Mouse (Mus musculus): ENCODE results near the gene Cln5. TPM values are rescaled to one million over a fixed set of nuclear protein-coding genes. Genes with fewer than 3 reads are reported as not detected.
A peak's percentile ranks its signal among the peaks of the same experiment; 100 is the strongest.

Gene Cln5
- 34.0 and 37.8 TPM in 2 replicates for total RNA-seq (2014; fragmentation: Nextera tagmentation)
- total RNA-seq (2017) = 40.2 and 40.5 TPM in 2 replicates

DNA sequence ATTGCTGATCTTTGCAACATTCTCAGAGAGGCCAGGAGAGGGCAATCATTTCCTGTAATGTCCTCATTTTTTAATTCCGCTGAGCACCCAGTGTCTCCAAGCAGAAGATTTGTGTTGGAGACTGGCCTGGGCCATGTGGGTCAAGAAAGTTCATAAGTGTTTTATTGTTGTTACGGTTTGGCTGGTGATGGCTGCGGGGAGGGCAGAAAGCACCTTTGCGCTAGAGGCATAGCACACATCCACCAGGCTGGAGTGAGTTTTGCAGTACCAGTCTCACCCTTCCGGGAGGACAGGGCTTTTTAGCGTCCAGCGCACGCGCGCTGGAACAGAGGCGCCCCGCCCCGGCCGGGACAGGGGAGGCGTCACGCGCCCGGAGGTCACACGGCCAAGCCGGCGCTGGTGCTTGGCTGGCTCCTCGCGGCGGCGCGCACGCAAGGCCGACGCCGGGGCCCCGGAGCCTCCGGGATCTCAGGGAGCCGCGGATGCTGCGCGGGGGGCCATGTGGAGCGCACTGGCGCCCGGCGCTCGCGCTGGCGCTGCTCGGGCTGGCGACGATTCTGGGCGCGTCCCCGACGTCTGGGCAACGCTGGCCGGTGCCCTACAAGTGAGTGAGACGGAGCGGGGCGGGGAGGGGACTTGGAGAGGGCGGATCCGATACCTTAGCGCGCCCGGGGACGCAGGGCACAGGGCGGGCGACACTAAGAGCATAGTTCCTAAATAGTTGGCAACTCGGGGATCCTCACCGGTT is at the start of gene Cln5:
Gene Cln5, plus strand, starts transcription at position 353 of the 748 bp plus-strand sequence.
- ATAC-seq (replicated peaks; ENCODE audit: poor library complexity, severe bottlenecking) = peak; percentile 73

DNA sequence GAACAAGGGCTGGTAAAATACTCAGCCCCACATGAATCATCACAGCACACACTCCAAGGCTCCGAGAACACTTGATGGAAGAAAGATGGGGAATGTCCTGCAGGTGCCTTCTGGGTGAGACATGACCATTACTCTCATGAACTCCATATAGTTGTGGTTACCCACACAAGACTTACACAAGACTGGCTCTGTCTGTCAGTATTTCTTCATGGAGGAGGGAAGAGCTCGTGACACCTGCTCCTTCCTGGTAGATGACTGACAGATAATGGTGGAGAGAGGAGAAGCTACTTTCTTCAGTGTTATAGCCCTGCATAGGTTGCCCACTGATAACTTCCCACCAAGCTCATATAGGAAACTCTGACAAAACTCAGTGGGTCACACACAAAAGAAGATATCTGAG is 40.8 kb upstream of the Cln5 start:
- peak; percentile 76 for ATAC-seq (replicated peaks; ENCODE audit: poor library complexity, severe bottlenecking)

DNA sequence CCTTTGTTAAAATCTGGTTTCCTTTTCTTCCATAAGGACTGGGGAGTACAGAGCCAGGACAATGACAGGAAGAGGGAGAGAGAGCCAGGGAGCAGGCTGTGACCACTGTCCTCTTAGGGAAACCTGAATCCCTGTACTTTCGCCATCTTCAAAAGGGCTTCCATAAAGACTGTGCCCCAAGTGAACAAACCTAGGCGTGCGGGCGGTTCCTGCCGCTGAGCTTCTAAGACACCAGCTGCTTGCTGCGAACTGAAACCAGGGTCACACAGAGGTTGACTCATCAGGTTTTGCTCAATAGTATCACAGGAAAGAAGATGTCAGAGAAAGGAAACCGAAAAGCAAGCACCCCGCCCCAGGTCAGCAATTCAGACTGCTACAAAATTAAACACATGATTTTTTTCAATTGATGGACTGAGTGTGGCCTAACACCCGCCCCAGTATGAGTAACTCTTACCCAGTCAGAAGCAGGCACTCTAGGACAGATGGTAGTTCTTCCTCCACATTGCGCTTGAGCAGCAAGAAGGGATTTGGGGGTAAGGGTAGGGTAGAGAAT is 36.7 kb upstream of the Cln5 start:
- peak; percentile 70 for ATAC-seq (replicated peaks; ENCODE audit: poor library complexity, severe bottlenecking)

DNA sequence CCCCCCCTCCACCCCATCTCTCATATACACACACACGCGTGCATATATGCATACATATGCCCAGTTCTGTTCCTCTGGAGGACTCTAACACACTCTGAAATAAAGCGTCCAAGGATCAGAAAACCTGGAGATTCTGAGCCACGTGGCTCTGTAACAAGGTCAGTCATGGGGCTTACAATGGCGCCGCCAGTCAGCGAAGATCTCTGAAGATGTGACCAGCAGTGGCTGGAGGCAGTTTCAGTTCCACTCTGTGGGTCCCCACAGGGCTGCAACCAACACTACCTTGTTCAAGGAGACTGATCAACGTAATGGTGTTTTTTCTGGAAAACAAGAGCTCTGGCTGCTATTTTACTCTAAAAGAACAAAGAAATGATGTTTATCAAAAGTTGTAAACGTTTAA is 35.9 kb upstream of the Cln5 start:
- peak; percentile 51 for ATAC-seq (replicated peaks; ENCODE audit: poor library complexity, severe bottlenecking)

DNA sequence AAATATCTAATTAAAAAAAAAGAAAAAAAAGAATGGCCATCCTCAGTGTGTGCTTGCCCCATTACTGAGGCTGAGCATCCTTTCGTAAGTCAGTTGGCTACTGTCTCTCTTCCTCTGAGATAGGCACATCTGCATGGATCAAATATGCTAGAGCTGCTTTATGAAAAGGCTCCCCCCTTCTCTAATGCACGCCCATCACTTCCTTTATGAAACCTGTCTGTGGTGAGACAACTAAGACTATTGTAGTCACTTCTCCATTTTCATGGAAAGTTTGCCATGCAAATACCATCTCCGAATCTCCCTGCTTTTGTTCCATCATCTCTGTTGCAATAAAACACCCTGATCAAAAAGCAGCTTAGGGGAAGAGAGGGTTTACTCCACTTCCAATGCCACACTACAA is 33.0 kb upstream of the Cln5 start:
- peak; percentile 82 for ATAC-seq (replicated peaks; ENCODE audit: poor library complexity, severe bottlenecking)

DNA sequence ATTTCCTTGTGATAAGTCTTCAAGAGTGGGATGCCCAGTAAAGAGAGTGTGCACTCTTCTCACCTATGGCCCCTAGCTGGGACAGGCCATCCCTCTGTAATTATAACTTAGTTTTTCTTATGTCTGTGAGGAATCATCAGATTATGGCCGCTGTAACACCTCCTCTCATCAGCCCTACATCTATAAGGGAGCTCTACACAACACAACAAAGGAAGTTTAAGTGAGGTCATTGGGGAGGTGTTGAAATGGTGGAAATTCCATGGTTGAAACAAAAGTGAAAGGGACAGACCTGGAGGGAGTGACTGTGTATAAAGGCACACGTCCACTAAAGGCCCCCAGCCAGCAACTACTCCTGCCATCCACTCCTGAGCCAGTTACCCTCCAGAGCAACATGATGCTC is 23.3 kb upstream of the Cln5 start, which contains the start of gene Acod1:
Gene Acod1, plus strand, starts transcription at position 301 of the 400 bp plus-strand sequence.
- ATAC-seq (replicated peaks; ENCODE audit: poor library complexity, severe bottlenecking) = peak; percentile 10; the same call in 1 of the 2 replicates

DNA sequence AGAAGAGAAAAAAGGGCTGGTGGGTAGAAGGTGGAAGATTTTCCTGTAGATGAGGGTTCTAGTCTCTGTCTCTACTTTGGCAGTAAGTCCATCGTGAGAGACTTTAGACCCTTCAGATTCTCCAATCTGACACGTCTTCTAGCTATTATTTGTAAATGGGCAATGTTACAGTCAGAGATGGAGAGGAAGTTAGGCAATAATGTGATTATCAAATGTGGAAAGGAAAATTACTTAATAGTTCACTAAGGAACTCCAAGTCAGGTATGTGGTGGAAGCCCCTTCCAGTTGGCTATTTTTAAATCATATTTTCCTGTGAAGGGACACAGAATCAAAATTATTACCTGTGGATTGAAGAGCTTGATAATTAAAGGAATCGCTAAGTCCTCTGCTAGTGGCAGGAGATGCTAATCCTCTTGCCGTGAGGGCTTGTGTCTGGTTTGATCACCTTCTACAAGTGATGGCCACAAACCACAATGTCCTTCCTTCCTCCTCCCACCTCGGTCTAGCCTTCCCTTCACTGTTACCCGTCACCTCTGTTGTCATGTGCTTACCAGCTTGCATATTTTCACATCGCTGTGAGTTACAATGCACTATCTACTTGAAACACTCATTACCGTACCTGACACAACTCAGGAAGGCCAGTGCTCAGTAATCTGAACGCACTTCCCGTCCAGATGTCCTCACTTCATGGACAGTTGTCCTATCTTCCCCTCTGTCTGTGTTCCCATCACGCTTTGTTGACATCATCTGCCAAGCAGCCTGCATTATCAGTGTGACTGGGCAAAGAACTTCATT is 21.5 kb upstream of the Cln5 start:
- ATAC-seq (replicated peaks; ENCODE audit: poor library complexity, severe bottlenecking) = peak; percentile 79

DNA sequence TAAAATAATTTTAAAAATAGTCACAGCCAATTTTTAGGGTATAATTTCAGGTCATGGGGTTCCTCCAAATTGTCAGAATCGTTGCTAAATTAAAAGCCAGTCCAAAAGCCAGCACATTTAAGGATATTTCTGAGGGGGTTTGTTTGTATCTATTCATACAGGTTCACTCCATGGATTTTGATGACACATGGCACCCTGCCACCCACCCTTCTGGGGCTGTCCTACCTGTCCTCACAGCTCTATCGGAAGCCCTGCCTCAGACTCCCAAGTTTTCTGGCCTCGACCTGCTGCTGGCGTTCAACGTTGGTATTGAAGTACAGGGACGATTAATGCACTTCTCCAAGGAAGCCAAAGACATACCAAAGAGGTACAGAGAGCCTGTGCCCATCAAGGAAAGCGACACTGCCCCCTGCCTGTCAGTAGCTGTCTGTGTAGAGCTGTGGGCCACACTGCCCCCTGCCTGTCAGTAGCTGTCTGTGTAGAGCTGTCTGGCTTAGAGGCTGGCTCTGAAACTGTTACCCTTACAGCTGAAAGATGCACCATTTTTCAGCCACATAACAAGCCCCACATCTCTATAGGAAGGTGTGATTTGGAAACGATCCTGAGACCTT is 18.8 kb upstream of the Cln5 start:
- peak; percentile 83 for ATAC-seq (replicated peaks; ENCODE audit: poor library complexity, severe bottlenecking)

DNA sequence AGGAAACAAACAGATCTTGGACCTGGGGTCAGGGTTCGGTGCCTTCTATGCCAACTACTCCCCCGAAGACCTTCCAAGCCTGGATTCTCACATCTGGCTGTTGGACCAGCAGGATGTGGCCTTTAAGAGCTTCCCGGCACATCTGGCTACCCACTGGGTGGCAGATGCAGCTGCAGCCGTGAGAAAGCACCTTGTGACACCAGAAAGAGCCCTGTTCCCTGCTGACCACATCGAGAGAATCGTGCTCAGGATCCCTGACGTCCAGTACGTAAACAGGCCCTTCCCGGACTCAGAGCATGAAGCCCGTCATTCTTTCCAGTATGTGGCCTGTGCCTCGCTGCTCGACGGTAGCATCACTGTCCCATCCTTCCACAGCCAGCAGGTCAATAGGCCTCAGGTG is 15.3 kb upstream of the Cln5 start:
- ATAC-seq (replicated peaks; ENCODE audit: poor library complexity, severe bottlenecking) = no peak

DNA sequence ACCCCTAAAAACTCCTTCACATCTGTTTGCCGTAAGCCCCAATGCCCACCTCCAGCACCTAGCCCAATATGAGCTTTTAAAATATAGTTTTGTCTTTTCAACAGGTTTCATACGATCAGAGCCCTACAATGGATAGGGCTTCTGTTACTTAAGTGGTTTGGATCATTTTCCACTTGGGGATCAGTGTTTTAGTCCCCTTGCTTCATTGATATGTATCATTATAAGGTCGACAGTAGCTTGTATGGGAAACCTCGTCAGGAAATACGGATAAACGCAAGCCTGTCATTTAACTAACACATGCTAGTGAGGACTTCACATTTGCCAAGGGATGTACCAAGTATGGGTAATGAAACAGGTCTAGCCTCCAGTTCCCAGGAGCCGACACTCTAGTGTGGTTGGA is 13.4 kb upstream of the Cln5 start:
- no peak for ATAC-seq (replicated peaks; ENCODE audit: poor library complexity, severe bottlenecking)

DNA sequence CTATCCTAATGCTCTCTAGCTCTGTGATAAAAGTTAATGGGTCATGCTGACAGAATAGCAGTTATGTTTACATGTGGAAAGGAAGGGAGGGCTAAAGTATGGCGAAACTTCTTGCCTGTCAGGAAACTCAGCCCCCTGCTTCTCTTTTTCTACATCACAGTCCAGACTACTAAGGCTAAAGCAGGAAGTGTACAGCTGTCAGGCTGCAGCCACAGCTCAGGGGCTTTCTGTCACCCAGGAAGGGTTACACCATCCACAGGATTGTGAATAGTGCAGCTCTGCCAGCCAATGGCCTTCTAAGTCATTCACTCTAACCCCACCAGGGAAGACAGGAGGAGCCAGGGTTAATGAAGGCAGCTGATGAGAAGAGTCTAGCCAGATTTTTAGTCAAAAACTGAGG is 11.0 kb upstream of the Cln5 start:
- ATAC-seq (replicated peaks; ENCODE audit: poor library complexity, severe bottlenecking) = peak; percentile 93

DNA sequence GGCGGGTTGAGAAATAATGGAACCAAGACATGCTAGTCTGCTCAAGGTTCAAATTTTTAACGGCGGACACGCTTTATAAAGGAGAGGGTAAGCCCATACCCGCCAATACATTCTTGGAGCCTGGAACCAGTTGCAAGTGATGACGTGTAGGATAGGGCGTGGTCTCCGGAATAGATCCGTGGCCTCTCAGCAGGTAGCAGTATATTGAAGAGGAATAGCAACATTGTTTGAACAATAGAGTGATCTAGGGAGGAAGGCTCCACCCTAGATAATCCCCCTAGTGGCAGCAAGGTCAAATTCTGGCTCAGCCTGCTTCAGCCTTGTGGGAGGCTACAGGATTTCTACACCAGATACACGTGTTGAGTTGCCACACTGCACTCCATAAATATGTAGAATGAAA is 10.5 kb upstream of the Cln5 start:
- peak; percentile 46 for ATAC-seq (replicated peaks; ENCODE audit: poor library complexity, severe bottlenecking)

DNA sequence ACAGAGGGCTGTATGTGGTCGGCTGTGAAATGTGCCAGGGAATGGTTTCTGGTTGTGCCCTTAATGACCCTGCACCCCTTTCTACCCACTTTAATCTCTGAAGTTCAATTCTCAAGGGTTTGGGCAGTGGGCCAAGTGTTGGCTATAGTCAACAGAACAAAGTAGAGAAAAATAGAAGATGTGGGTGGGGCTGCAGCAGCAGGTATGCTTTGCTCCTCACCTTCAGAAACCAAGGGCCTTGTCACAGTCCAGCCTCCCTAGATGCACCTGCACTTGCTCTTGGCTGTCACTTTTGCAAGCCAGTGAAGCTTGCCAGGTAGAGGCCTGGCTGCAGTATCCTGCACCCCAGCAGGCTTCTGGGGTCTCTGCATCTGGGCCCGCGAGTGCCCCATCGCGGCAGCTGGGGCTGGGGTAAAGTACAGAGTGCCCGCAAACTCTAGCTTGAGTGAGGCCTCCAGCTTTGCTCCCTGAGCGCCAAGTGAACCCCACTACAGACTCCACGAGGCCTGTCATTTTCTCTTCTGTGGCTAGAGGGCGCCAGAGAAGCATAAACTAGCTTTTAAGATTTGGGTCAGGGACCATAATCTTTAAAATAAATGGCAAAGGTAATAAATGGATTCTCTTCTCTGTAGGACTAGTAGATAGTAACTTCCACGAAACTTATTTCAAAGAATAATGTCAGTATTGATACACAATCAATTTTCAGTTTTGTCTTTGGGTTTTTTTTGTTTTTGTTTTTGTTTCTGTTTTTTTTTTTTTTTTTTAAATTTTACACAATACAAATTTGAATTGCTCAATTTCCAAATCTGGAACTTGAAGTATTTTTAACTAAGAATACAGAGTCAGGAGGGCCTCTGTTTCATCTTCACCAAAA is 4.5 kb upstream of the Cln5 start:
- ATAC-seq (replicated peaks; ENCODE audit: poor library complexity, severe bottlenecking) = peak; percentile 57

DNA sequence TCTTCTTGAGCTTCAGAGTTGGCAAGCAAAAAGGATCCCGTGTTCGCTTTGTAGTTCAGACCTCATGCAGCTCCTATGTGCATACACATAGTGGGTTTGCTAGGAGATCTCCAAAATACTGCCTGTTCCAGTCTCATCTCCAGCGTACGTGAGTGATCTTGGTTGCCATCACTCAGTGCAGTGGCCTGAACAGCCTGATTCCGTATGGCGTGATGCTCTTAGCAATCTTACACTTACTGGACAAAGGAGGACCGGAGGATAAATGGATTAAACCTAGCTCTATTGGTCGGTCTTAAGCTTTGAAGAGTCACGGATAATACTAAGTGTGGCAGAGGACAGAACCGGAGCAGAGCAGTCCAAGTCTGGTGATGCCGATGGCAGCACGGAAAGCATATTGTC is 552 bp upstream of the Cln5 start:
- no peak for ATAC-seq (replicated peaks; ENCODE audit: poor library complexity, severe bottlenecking)

DNA sequence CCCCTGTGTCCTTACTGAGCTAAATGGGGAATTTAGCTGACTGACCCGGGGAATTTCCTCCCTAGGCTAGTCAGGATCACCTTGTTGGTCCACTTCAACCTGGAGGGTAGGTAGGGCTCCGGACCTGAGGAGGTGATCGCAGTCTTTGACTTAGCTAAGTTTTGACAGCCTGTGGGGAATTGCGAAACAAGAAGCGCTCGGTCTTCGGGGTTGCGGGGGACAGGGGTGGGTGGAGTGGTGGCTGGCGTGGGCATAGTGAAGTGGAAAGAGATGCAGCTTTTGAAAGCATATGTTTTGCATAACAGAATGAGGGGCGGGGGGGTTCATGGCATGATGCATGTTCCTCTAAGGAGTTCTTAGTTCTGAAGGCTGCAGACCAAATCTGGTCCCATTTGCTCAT is 774 bp downstream of the Cln5 start:
- ATAC-seq (replicated peaks; ENCODE audit: poor library complexity, severe bottlenecking) = peak; percentile 66

DNA sequence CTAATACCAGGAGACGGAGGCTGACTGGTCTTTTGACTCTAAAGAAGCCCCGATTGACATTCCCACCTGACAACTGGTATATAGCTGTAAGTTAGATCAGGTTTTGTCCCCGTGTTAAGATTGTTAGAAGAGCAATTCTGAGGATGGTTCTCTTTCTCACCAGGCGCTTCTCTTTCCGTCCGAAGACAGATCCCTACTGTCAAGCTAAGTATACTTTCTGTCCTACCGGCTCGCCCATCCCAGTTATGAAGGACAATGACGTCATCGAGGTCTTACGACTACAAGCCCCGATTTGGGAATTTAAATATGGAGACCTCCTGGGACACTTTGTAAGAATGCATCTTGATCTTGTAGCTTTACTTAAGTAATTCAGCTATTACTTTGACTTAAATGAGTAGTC is 1.5 kb downstream of the Cln5 start:
- ATAC-seq (replicated peaks; ENCODE audit: poor library complexity, severe bottlenecking) = no peak

DNA sequence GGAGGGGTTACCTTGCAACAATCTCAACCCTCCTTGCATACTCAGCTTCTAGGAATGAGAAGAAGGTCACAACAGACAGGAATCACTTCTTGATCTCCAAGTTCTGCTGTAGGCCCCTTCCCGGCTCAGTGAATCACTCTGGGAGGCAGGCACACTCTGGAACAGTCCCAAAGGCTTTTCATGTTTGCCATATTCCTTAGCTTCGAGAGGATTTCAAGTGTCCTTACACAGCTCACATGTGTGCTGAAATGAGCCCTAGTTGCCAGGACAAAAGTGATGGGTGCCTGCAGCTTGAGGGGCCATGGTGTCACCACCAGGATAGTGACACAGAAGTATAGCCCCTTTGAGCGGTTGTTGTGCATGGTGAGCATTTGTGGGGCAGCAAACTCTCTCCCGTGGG is 2.7 kb downstream of the Cln5 start:
- ATAC-seq (replicated peaks; ENCODE audit: poor library complexity, severe bottlenecking) = no peak

DNA sequence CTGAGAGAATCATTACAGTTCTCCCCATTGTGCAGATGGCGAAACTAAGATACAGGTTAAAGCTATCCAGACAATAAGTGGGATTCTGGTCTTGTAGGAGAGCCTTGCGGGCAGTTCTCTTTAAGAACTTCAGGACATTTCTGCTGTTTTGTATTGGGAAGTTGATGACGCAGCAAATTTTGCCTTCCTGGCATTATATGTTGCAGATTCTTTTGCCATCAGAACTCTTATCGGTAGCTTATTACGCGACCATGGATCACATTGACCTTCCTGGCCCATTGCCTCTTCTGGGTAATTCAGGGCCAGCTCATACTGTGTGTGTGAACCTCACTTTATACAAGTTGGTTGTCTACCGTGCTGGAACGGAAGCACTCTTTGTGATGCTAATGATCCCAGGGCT is 3.8 kb downstream of the Cln5 start:
- ATAC-seq (replicated peaks; ENCODE audit: poor library complexity, severe bottlenecking) = no peak

DNA sequence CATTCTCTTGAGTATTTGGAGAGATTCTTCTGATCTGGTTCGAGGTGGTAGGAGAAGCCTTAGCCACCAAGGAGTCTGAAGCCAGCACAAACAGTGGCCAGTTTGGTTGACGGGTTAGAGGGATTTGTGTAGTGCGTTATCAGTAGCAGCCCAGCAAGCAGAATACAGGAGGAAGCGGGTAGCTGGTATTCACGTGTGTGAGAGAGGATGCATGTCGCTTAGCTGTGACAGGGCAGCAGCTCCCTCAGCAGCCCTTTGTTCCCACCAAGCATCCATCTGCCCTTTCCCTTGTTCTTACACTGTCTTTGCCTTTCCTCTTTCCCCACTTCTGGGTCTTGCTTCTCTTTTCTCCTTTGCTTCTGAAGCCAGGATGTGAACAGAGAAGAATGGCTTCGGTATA is 5.2 kb downstream of the Cln5 start:
- ATAC-seq (replicated peaks; ENCODE audit: poor library complexity, severe bottlenecking) = no peak
